Mouse (Mus musculus) liver, embryonic 14.5 days (tissue): ENCODE results near the gene Rsrc2. TPM values are rescaled to one million over a fixed set of nuclear protein-coding genes. Genes with fewer than 3 reads are reported as not detected.

Experiments used
- ATAC-seq: fragments of 200-750 bp; cut with Nextera tagmentation; 2 replicates; pipeline ENCODE4 v1.8.0; 2017; ENCODE audit warnings: moderate number of reproducible peaks, mild to moderate bottlenecking, moderate library complexity; ENCODE audit not compliant: insufficient read depth
- DNase-seq, 3 experiments: peaks; one replicate each; pipeline ENCODE4 v3.0.0-alpha.2; 2012 to 2013; ENCODE audit warnings: low read depth in 3 of 3, low spot score in 3 of 3
- H3K27ac ChIP-seq: fragments of 300-500 bp; sonication (generic); 2 replicates; pipeline ENCODE4 v1.5.1; 2014; ENCODE audit warnings: moderate library complexity, mild to moderate bottlenecking, control low read depth, inconsistent platforms
- H3K27me3 ChIP-seq: fragments of 300-500 bp; sonication (generic); 2 replicates; pipeline ENCODE4 v1.6.1; 2014; ENCODE audit warnings: mild to moderate bottlenecking, low read length, moderate library complexity; ENCODE audit not compliant: control insufficient read depth, insufficient read depth
- H3K36me3 ChIP-seq: fragments of 300-500 bp; sonication (generic); replicated peaks from 2 replicates; pipeline ENCODE4 v1.6.1; 2014; ENCODE audit warnings: low read depth; ENCODE audit not compliant: control insufficient read depth, insufficient read depth
- H3K4me1 ChIP-seq, 2 experiments: fragments of 200-500 bp in 1 of 2; fragments of 300-500 bp in 1 of 2; sonication (generic) in 1 of 2; replicated peaks; 2 replicates each; pipeline ENCODE4 v1.6.1; 2012 to 2014; ENCODE audit warnings: antibody characterized with exemption in 1 of 2, inconsistent platforms in 1 of 2, low read length in 1 of 2; ENCODE audit not compliant: control insufficient read depth in 2 of 2, insufficient read depth in 2 of 2
- H3K4me2 ChIP-seq: fragments of 300-500 bp; sonication (generic); 2 replicates; pipeline ENCODE4 v1.6.1; 2014; ENCODE audit warnings: low read depth, mild to moderate bottlenecking, control low read depth, moderate library complexity
- H3K4me3 ChIP-seq, 2 experiments: fragments of 200-500 bp in 1 of 2; fragments of 300-500 bp in 1 of 2; sonication (generic) in 1 of 2; 2 replicates each; pipeline ENCODE4 v1.5.1; 2012 to 2014; ENCODE audit warnings: low read depth in 2 of 2, low read length in 2 of 2, mild to moderate bottlenecking in 2 of 2, control low read depth in 1 of 2, inconsistent platforms in 1 of 2, moderate library complexity in 1 of 2; ENCODE audit not compliant: insufficient read depth in 1 of 2
- H3K9ac ChIP-seq: fragments of 300-500 bp; sonication (generic); replicated peaks from 2 replicates; pipeline ENCODE4 v1.6.1; 2014; ENCODE audit warnings: mild to moderate bottlenecking, control low read depth, moderate library complexity
- H3K9me3 ChIP-seq: fragments of 300-500 bp; sonication (generic); 2 replicates; pipeline ENCODE4 v1.6.1; 2016; ENCODE audit warnings: low read length, mixed read lengths; ENCODE audit not compliant: control insufficient read depth
- CTCF ChIP-seq: IDR thresholded peaks from 2 replicates; pipeline ENCODE4 v1.5.1; 2016; ENCODE audit warnings: antibody characterized with exemption, low read depth, control low read depth
- EP300 ChIP-seq: IDR thresholded peaks from 2 replicates; pipeline ENCODE4 v1.6.1; 2016; ENCODE audit warnings: antibody characterized with exemption, low read depth
- WGBS: fragments of 180-500 bp; shearing (Covaris S2); extraction: QIAGEN DNeasy Blood & Tissue Kit; methylation state at CpG from one replicate; pipeline ENCODE4 v1.1.7; 2014; ENCODE audit not compliant: insufficient replicate concordance; 5-methylcytosine and 5-hydroxymethylcytosine counted together
- polyA plus RNA-seq, 2 experiments: library from polyadenylated mRNA; depleted of rRNA in 1 of 2; stranded (reverse) in 1 of 2; unstranded in 1 of 2; fragments of >200 nt; fragmentation: Nextera tagmentation in 1 of 2; extraction: Ambion mirVana in 1 of 2; gene quantifications; 2 replicates each; pipeline versions ENCODE4 v1.2.1 to v1.2.3; 2012 to 2014

Gene Rsrc2
- polyA plus RNA-seq, 2 experiments: 34.7 to 36.7 TPM

DNA sequence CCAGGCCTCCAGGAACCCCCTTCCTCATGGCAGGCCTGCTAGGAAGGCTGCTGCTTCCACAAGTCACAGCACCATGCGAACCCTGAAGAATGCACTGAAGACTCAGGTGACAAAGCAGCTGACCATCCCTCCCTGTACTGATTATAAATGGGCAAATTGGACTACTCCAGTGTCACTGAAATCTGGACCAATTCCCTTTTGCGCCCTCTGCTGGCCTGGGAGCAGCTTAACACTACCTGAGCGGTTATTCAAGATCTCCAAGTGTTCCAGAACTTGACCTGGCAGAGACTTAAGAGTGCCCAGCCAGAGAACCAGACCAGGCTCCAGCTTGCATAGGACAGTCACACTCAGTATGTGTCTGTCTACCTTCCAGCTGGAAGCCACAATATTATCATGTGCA is 50.0 kb downstream of the Rsrc2 start:
- Histone ChIP-seq H3K27ac (no peak overlapping the region), H3K36me3 (peaks cover 56% of the 10 kb centered on the region), H3K9ac (no peak overlapping the region), H3K4me2 (no peak overlapping the region), H3K9me3 (no peaks in the 10 kb centered on the region), H3K4me3 (no peak overlapping the region), H3K27me3 (no peaks in the 10 kb centered on the region), H3K4me1 (peaks cover 0 to under 1% of the 10 kb centered on the region in 2 experiments; a peak in 1 of 4 replicates)
- no peak for ATAC-seq
- DNase-seq: peak in 2 of 3 experiments; percentile 45 to 63
- TF ChIP-seq CTCF (peak; percentile 88), EP300 (no peak)
- WGBS: 42% methylated on average over 3 of the region's 3 CpGs

- TF ChIP-seq CTCF (no peak), EP300 (no peak)
- H3K4me1 ChIP-seq: peaks cover 0 to 3% of the 10 kb centered on the region in 2 experiments; a peak in 1 of 4 replicates
- WGBS: 78% methylated on average over 4 of the region's 4 CpGs
- no peak overlapping the region for H3K4me3 ChIP-seq
- no peak for DNase-seq
- no peak overlapping the region for H3K9ac ChIP-seq
- peaks cover 35% of the 10 kb centered on the region for H3K36me3 ChIP-seq
- no peaks in the 10 kb centered on the region for H3K9me3 ChIP-seq
- no peak for ATAC-seq
- no peaks in the 10 kb centered on the region for H3K27me3 ChIP-seq
- H3K4me2 ChIP-seq: no peak overlapping the region
- H3K27ac ChIP-seq: no peak overlapping the region
Observed at GRCm38 (mm10) chr5:123696961-123697360, 52.3 kb downstream of the Rsrc2 start.

DNA sequence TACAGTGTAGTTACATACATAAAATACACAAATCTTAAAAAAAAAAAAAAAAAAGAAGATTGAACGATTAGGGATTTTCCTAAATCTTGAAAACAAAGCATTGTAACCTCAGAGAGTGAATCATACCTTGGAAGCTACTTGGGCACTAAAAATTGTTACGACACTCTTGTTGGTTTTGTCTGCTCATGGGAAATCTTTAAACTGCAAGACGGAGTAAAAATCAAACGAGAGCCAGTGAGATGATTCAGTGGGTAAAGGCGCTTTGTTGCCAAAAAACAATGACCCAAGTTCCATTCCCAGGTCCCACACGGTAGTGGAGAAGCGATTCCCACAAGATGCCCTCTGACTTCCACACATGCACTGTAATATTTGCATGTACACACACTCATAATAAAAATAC is 53.0 kb downstream of the Rsrc2 start:
- H3K9me3 ChIP-seq: no peaks in the 10 kb centered on the region
- ATAC-seq (no peak), DNase-seq (no peak)
- H3K27ac ChIP-seq: no peak overlapping the region
- no peak overlapping the region for H3K4me2 ChIP-seq
- H3K27me3 ChIP-seq: no peaks in the 10 kb centered on the region
- WGBS: 80% methylated on average over 7 of the region's 7 CpGs
- TF ChIP-seq EP300: no peak
- TF ChIP-seq CTCF: no peak
- peaks cover 28% of the 10 kb centered on the region for H3K36me3 ChIP-seq
- H3K4me1 ChIP-seq: peaks cover 0 to 3% of the 10 kb centered on the region in 2 experiments; a peak in 1 of 4 replicates
- H3K4me3 ChIP-seq: no peak overlapping the region
- no peak overlapping the region for H3K9ac ChIP-seq

GRCm38 (mm10) chr5:123694468-123694867 is 54.7 kb downstream of the Rsrc2 start:
- no peak for DNase-seq
- Histone ChIP-seq H3K4me2 (no peak overlapping the region), H3K36me3 (peaks cover 11% of the 10 kb centered on the region), H3K4me1 (peaks cover 0 to 3% of the 10 kb centered on the region in 2 experiments; a peak in 1 of 4 replicates), H3K4me3 (no peak overlapping the region), H3K9ac (no peak overlapping the region), H3K9me3 (no peaks in the 10 kb centered on the region), H3K27me3 (no peaks in the 10 kb centered on the region), H3K27ac (no peak overlapping the region)
- TF ChIP-seq EP300 (no peak), CTCF (no peak)
- 49% methylated on average over 6 of the region's 6 CpGs for WGBS
- ATAC-seq: no peak

- DNase-seq: peak in 2 of 3 experiments; percentile 45 to 46
- Histone ChIP-seq H3K9me3 (no peaks in the 10 kb centered on the region), H3K27ac (no peak within 1 kb of the TSS), H3K27me3 (peaks cover 5% of the 10 kb centered on the region), H3K4me1 (peaks cover 9 to 13% of the 10 kb centered on the region in 2 experiments), H3K4me3 (peak within 1 kb of the TSS; percentile 74 to 83), H3K4me2 (peak within 1 kb of the TSS; percentile 90), H3K9ac (peak within 1 kb of the TSS; percentile 84), H3K36me3 (no peaks in the 10 kb centered on the region)
- no peak for TF ChIP-seq CTCF
- TF ChIP-seq EP300: no peak
- ATAC-seq: peak; percentile 77
- WGBS: 2% methylated on average over 56 of the region's 64 CpGs
Observed at GRCm38 (mm10) chr5:123684221-123685144, 64.7 kb downstream of the Rsrc2 start, which contains the start of gene Clip1. TSS of gene Clip1 (minus strand) at chr5:123684618.
